In genomic region chr8:3450670-3451069, GRCm38 (mm10) we compare ENCODE assay signal across 7 mouse cellular contexts. TPM values are rescaled to one million over a fixed set of nuclear protein-coding genes. Genes with fewer than 3 reads are reported as not detected.
DNase-seq lines count a peak whose midpoint lies in the region; ATAC-seq and TF ChIP-seq lines count a peak whose summit lies in the region.

No protein-coding gene starts in this region.

- H3K27ac ChIP-seq in testis, adult 2 months (ENCODE audit: control insufficient read depth, insufficient read depth, low read depth, low read length) = no peak overlapping the region
- H3K27ac ChIP-seq in limb, embryonic 11.5 days (replicated peaks; ENCODE audit: low read depth, low read length) = no peak overlapping the region

- peak; percentile 22; the same call in 1 of the 2 replicates for ATAC-seq in limb, embryonic 11.5 days (ENCODE audit: insufficient number of reproducible peaks, low FRiP score, low TSS enrichment, low read depth)

- TF ChIP-seq CTCF in testis, adult 2 months (IDR thresholded peaks at IDR 0.05; ENCODE audit: control insufficient read depth, insufficient read depth, insufficient replicate concordance, low read depth, low read length) = peak; percentile 83; the same call in 1 of the 2 replicates

- H3K9ac ChIP-seq in limb, embryonic 11.5 days (ENCODE audit: low read length) = no peak overlapping the region

- H3K9me3 ChIP-seq in limb, embryonic 11.5 days (ENCODE audit: control insufficient read depth, low read length) = no peaks in the 10 kb centered on the region; the same call in 1 of the 2 replicates

- WGBS in limb, embryonic 11.5 days = 33% methylated on average over 5 of the region's 5 CpGs

- no peak overlapping the region for H3K4me2 ChIP-seq in limb, embryonic 11.5 days (ENCODE audit: low read depth, severe bottlenecking)

- no peaks in the 10 kb centered on the region for H3K4me1 ChIP-seq in testis, adult 2 months (ENCODE audit: control insufficient read depth, insufficient read depth, low read length)
- H3K4me1 ChIP-seq in limb, embryonic 11.5 days (ENCODE audit: control insufficient read depth, insufficient read depth, low read length) = no peaks in the 10 kb centered on the region

- H3K4me3 ChIP-seq in testis, adult 2 months (ENCODE audit: control insufficient read depth, low read depth, low read length) = no peak overlapping the region
- H3K4me3 ChIP-seq in limb, embryonic 11.5 days (ENCODE audit: low read depth, low read length) = no peak overlapping the region

- H3K36me3 ChIP-seq in testis, adult 2 months (ENCODE audit: control insufficient read depth, insufficient read depth, low read length) = no peaks in the 10 kb centered on the region
- peaks cover 27% of the 10 kb centered on the region for H3K36me3 ChIP-seq in limb, embryonic 11.5 days (ENCODE audit: control insufficient read depth, insufficient read depth, low read length)

- no peak for TF ChIP-seq POLR2A in testis, adult 2 months (IDR thresholded peaks at IDR 0.05; ENCODE audit: control insufficient read depth, low read depth, low read length)

- intact Hi-C loops in heart, postnatal 14 days (cut with DNase I) = loop anchor here (1.0 kb wide), 1 partner anchor 92 kb away; no protein-coding TSS in a partner anchor

- no peak for DNase-seq in testis, postnatal 14 days (ENCODE audit: low spot score)
- DNase-seq in adipocyte (ENCODE audit: low spot score) = peak; percentile 81
- DNase-seq in cerebellum, postnatal 14 days = peak; percentile 76 to 84
- peak; percentile 70 to 82 for DNase-seq in heart, postnatal 14 days
- peak; percentile 69 for DNase-seq in limb, embryonic 11.5 days (ENCODE audit: low spot score)
- peak; percentile 68 for DNase-seq in naive thymus-derived CD4-positive, alpha-beta T cell, adult 2 months (ENCODE audit: low read depth)

- no peaks in the 10 kb centered on the region for H3K27me3 ChIP-seq in testis, adult 2 months (ENCODE audit: control insufficient read depth, insufficient read depth, low read length)
- H3K27me3 ChIP-seq in limb, embryonic 11.5 days (ENCODE audit: control insufficient read depth, insufficient read depth, low read length) = no peaks in the 10 kb centered on the region

RNA-seq across cellular contexts. Expression of gene Pex11g, which starts 16.8 kb away (rescaled TPM):
- 47.9 and 51.1 TPM in 2 replicates for polyA plus RNA-seq in testis, adult 2 months (2012; rRNA removed)
- 1 to 10 TPM; 3.0 to 3.5 TPM for total RNA-seq in heart, postnatal 14 days (2021)
- polyA plus RNA-seq in limb, embryonic 11.5 days (2014; fragmentation: Nextera tagmentation; extraction: Ambion mirVana) = 2.9 and 3.8 TPM in 2 replicates

RNA-seq across cellular contexts. Expression of gene Tex45, which starts 20.0 kb away (rescaled TPM):
- polyA plus RNA-seq in testis, adult 2 months (2012; rRNA removed) = 72.2 and 114 TPM in 2 replicates
- not detected for total RNA-seq in heart, postnatal 14 days (2021)
- 0.13 TPM in 1 of 2 replicates, not detected in the other for polyA plus RNA-seq in limb, embryonic 11.5 days (2014; fragmentation: Nextera tagmentation; extraction: Ambion mirVana)

RNA-seq across cellular contexts. Expression of gene Zfp358, which starts 42.3 kb away (rescaled TPM):
- polyA plus RNA-seq in testis, adult 2 months (2012; rRNA removed) = 3.8 and 3.9 TPM in 2 replicates
- 10 to 100 TPM; 25.1 to 26.3 TPM for total RNA-seq in heart, postnatal 14 days (2021)
- polyA plus RNA-seq in limb, embryonic 11.5 days (2014; fragmentation: Nextera tagmentation; extraction: Ambion mirVana) = 28.3 and 39.0 TPM in 2 replicates

RNA-seq across cellular contexts. Expression of gene Mcoln1, which starts 49.6 kb away (rescaled TPM):
- 39.7 and 46.5 TPM in 2 replicates for polyA plus RNA-seq in testis, adult 2 months (2012; rRNA removed)
- 10 to 100 TPM; 23.8 to 26.4 TPM for total RNA-seq in heart, postnatal 14 days (2021)
- 44.1 and 46.5 TPM in 2 replicates for polyA plus RNA-seq in limb, embryonic 11.5 days (2014; fragmentation: Nextera tagmentation; extraction: Ambion mirVana)

RNA-seq across cellular contexts. Expression of gene Arhgef18, which starts 57.9 kb away (rescaled TPM):
- 6.7 and 8.2 TPM in 2 replicates for polyA plus RNA-seq in testis, adult 2 months (2012; rRNA removed)
- 10 to 100 TPM; 20.5 to 21.4 TPM for total RNA-seq in heart, postnatal 14 days (2021)
- 8.2 TPM in 2 replicates for polyA plus RNA-seq in limb, embryonic 11.5 days (2014; fragmentation: Nextera tagmentation; extraction: Ambion mirVana)

Comparison
In these comparisons a context has a peak if more than half of its experiments do, and no peak if none do; other contexts are left out.
1. RNA of gene Pex11g, which starts 16.8 kb away (polyA plus RNA-seq): 47.9 to 51.1 TPM in testis, adult 2 months; 2.9 to 3.8 TPM in limb, embryonic 11.5 days; every median in the first group is over 10 times any median in the second.
2. RNA of gene Tex45, which starts 20.0 kb away (polyA plus RNA-seq): 72.2 to 114 TPM in testis, adult 2 months; 0.13 TPM in limb, embryonic 11.5 days; every median in the first group is over 10 times any median in the second.